Mouse (Mus musculus) liver, embryonic 14.5 days (tissue): ENCODE data around the gene Stat5b. TPM values are rescaled to one million over a fixed set of nuclear protein-coding genes. Genes with fewer than 3 reads are reported as not detected.

ENCODE experiments used
- ATAC-seq: fragments of 200-750 bp; cut with Nextera tagmentation; 2 replicates; pipeline ENCODE4 v1.8.0; 2017; ENCODE audit warnings: moderate number of reproducible peaks, mild to moderate bottlenecking, moderate library complexity; ENCODE audit not compliant: insufficient read depth
- DNase-seq, 3 experiments: peaks; one replicate each; pipeline ENCODE4 v3.0.0-alpha.2; 2012 to 2013; ENCODE audit warnings: low read depth in 3 of 3, low spot score in 3 of 3
- H3K27ac ChIP-seq: fragments of 300-500 bp; sonication (generic); 2 replicates; pipeline ENCODE4 v1.5.1; 2014; ENCODE audit warnings: moderate library complexity, mild to moderate bottlenecking, control low read depth, inconsistent platforms
- H3K27me3 ChIP-seq: fragments of 300-500 bp; sonication (generic); 2 replicates; pipeline ENCODE4 v1.6.1; 2014; ENCODE audit warnings: mild to moderate bottlenecking, low read length, moderate library complexity; ENCODE audit not compliant: control insufficient read depth, insufficient read depth
- H3K36me3 ChIP-seq: fragments of 300-500 bp; sonication (generic); replicated peaks from 2 replicates; pipeline ENCODE4 v1.6.1; 2014; ENCODE audit warnings: low read depth; ENCODE audit not compliant: control insufficient read depth, insufficient read depth
- H3K4me1 ChIP-seq, 2 experiments: fragments of 200-500 bp in 1 of 2; fragments of 300-500 bp in 1 of 2; sonication (generic) in 1 of 2; replicated peaks; 2 replicates each; pipeline ENCODE4 v1.6.1; 2012 to 2014; ENCODE audit warnings: antibody characterized with exemption in 1 of 2, inconsistent platforms in 1 of 2, low read length in 1 of 2; ENCODE audit not compliant: control insufficient read depth in 2 of 2, insufficient read depth in 2 of 2
- H3K4me2 ChIP-seq: fragments of 300-500 bp; sonication (generic); 2 replicates; pipeline ENCODE4 v1.6.1; 2014; ENCODE audit warnings: low read depth, mild to moderate bottlenecking, control low read depth, moderate library complexity
- H3K4me3 ChIP-seq, 2 experiments: fragments of 200-500 bp in 1 of 2; fragments of 300-500 bp in 1 of 2; sonication (generic) in 1 of 2; 2 replicates each; pipeline ENCODE4 v1.5.1; 2012 to 2014; ENCODE audit warnings: low read depth in 2 of 2, low read length in 2 of 2, mild to moderate bottlenecking in 2 of 2, control low read depth in 1 of 2, inconsistent platforms in 1 of 2, moderate library complexity in 1 of 2; ENCODE audit not compliant: insufficient read depth in 1 of 2
- H3K9ac ChIP-seq: fragments of 300-500 bp; sonication (generic); replicated peaks from 2 replicates; pipeline ENCODE4 v1.6.1; 2014; ENCODE audit warnings: mild to moderate bottlenecking, control low read depth, moderate library complexity
- H3K9me3 ChIP-seq: fragments of 300-500 bp; sonication (generic); 2 replicates; pipeline ENCODE4 v1.6.1; 2016; ENCODE audit warnings: low read length, mixed read lengths; ENCODE audit not compliant: control insufficient read depth
- CTCF ChIP-seq: IDR thresholded peaks from 2 replicates; pipeline ENCODE4 v1.5.1; 2016; ENCODE audit warnings: antibody characterized with exemption, low read depth, control low read depth
- EP300 ChIP-seq: IDR thresholded peaks from 2 replicates; pipeline ENCODE4 v1.6.1; 2016; ENCODE audit warnings: antibody characterized with exemption, low read depth
- WGBS: fragments of 180-500 bp; shearing (Covaris S2); extraction: QIAGEN DNeasy Blood & Tissue Kit; methylation state at CpG from one replicate; pipeline ENCODE4 v1.1.7; 2014; ENCODE audit not compliant: insufficient replicate concordance; 5-methylcytosine and 5-hydroxymethylcytosine counted together
- polyA plus RNA-seq, 2 experiments: library from polyadenylated mRNA; depleted of rRNA in 1 of 2; stranded (reverse) in 1 of 2; unstranded in 1 of 2; fragments of >200 nt; fragmentation: Nextera tagmentation in 1 of 2; extraction: Ambion mirVana in 1 of 2; gene quantifications; 2 replicates each; pipeline versions ENCODE4 v1.2.1 to v1.2.3; 2012 to 2014

The Stat5b gene
- polyA plus RNA-seq, 2 experiments: 12.4 to 16.4 TPM

DNA sequence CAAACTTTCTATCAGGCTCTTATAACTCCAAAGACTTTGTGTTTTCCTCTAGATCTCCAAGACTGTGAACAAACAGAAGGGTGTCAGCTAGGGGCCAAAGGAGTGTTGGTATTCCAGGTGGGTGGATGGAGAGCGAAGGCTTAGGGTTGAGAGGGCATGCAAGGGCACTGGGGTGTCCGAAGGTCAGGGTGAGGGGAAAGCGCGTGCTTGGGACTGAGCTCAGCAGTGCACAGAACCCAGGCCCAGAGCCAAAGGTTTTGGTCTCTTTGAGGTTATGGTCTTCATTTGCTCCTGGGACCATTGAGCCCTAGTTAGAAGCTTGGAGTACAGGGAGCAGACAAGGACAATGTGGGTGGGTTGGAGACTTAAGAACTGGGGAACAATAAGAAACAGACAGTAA is 4.7 kb upstream of the Stat5b start:
- no peak for ATAC-seq
- H3K27ac ChIP-seq: no peak overlapping the region
- TF ChIP-seq EP300: no peak
- TF ChIP-seq CTCF: no peak
- H3K27me3 ChIP-seq: no peaks in the 10 kb centered on the region; the same call in 1 of the 2 replicates
- H3K4me2 ChIP-seq: no peak overlapping the region
- DNase-seq: no peak
- no peak overlapping the region for H3K4me3 ChIP-seq
- no peaks in the 10 kb centered on the region for H3K36me3 ChIP-seq
- WGBS: 77% methylated on average over 4 of the region's 4 CpGs
- H3K9ac ChIP-seq: no peak overlapping the region
- H3K4me1 ChIP-seq: peaks cover 5 to 10% of the 10 kb centered on the region in 2 experiments; a peak in 2 of 4 replicates
- no peaks in the 10 kb centered on the region for H3K9me3 ChIP-seq

- DNase-seq: no peak
Observed at GRCm38 (mm10) chr11:100854268-100854667, 3.7 kb upstream of the Stat5b start.

GRCm38 (mm10) chr11:100853018-100853417 is 2.5 kb upstream of the Stat5b start:
- Histone ChIP-seq H3K9me3 (no peaks in the 10 kb centered on the region), H3K4me3 (no peak overlapping the region), H3K4me2 (no peak overlapping the region), H3K4me1 (peaks cover 7 to 16% of the 10 kb centered on the region in 2 experiments), H3K36me3 (no peaks in the 10 kb centered on the region), H3K9ac (no peak overlapping the region), H3K27ac (no peak overlapping the region), H3K27me3 (no peaks in the 10 kb centered on the region; the same call in 1 of the 2 replicates)
- ATAC-seq (no peak), DNase-seq (no peak)
- WGBS: 50% methylated on average over 5 of the region's 5 CpGs
- no peak for TF ChIP-seq CTCF
- no peak for TF ChIP-seq EP300

More at GRCm38 (mm10) chr11:100854268-100854667, 3.7 kb upstream of the Stat5b start:
- H3K9ac ChIP-seq: no peak overlapping the region
- TF ChIP-seq CTCF (no peak), EP300 (no peak)
- 57% methylated on average over 4 of the region's 4 CpGs for WGBS
- ATAC-seq: no peak
- H3K4me3 ChIP-seq: no peak overlapping the region
- H3K9me3 ChIP-seq: no peaks in the 10 kb centered on the region
- no peaks in the 10 kb centered on the region; the same call in 1 of the 2 replicates for H3K27me3 ChIP-seq
- H3K4me1 ChIP-seq: peaks cover under 1 to 6% of the 10 kb centered on the region in 2 experiments; a peak in 2 of 4 replicates
- H3K36me3 ChIP-seq: no peaks in the 10 kb centered on the region
- H3K4me2 ChIP-seq: no peak overlapping the region
- H3K27ac ChIP-seq: no peak overlapping the region

- H3K4me3 ChIP-seq: no peak overlapping the region
- 46% methylated on average over 2 of the region's 2 CpGs for WGBS
- H3K4me2 ChIP-seq: no peak overlapping the region
- H3K27me3 ChIP-seq: no peaks in the 10 kb centered on the region; the same call in 1 of the 2 replicates
- DNase-seq (no peak), ATAC-seq (no peak)
- no peak overlapping the region for H3K9ac ChIP-seq
- peaks cover 11 to 20% of the 10 kb centered on the region in 2 experiments for H3K4me1 ChIP-seq
- no peak overlapping the region for H3K27ac ChIP-seq
- H3K36me3 ChIP-seq: no peaks in the 10 kb centered on the region
- H3K9me3 ChIP-seq: no peaks in the 10 kb centered on the region
- no peak for TF ChIP-seq CTCF
- no peak for TF ChIP-seq EP300
Observed at GRCm38 (mm10) chr11:100852088-100852487, 1.6 kb upstream of the Stat5b start.

DNA sequence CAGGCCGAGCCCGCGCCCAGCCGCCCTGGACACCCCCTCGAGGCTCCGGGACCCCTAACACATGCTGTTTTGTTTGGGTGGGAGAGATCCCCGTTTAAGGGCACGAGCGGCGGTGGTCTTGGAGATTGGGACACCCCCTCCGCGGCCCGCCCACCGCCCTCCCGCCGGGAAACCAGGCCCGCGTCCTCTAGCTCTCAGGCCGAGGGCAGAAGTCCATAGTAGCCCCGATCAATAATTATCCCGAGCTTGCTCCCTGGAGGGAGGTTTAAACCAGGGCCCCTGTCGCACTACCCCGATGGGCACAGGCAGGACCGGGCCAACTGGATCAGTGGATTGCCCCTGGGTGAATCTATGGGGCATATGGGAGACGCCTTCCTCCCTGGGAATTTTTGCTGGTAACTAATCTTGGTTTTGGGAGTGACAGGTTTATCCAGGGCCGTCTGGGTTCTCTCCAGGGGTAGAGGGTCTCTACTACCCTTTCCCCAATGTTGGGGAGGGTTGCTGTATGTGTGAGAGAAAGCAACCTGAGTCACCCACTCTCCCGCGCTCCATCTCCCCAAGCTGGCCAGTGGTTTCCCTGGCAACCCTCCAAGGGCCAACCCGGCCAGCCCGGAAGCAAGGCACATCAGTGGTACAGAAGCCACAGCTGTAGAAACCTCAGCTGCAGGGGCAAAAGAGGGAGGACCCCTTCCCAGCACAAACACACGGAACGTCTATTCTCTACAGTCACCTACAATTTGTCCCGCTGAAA is 429 bp upstream of the Stat5b start:
- Histone ChIP-seq H3K27me3 (no peaks in the 10 kb centered on the region; the same call in 1 of the 2 replicates), H3K4me2 (peak overlapping the region; percentile 80), H3K9ac (peak overlapping the region; percentile 86), H3K4me1 (peaks cover 11 to 20% of the 10 kb centered on the region in 2 experiments), H3K9me3 (no peaks in the 10 kb centered on the region), H3K4me3 (peak overlapping the region; percentile 77 to 82), H3K36me3 (no peaks in the 10 kb centered on the region), H3K27ac (no peak overlapping the region)
- TF ChIP-seq CTCF: no peak
- TF ChIP-seq EP300: no peak
- WGBS: 5% methylated on average over 33 of the region's 33 CpGs
- DNase-seq: no peak
- ATAC-seq: peak; percentile 34
